Mouse (Mus musculus) lung, postnatal 0 days (tissue): ENCODE results near the gene Abcf1.

Experiments
- CTCF ChIP-seq: IDR thresholded peaks from 2 replicates; pipeline ENCODE4 v1.5.1; 2016; ENCODE audit warnings: antibody characterized with exemption, mild to moderate bottlenecking
- EP300 ChIP-seq: IDR thresholded peaks from 2 replicates; pipeline ENCODE4 v1.6.1; 2016; ENCODE audit warnings: antibody characterized with exemption, mild to moderate bottlenecking, control low read depth

- TF ChIP-seq CTCF (no peak), EP300 (no peak)
Observed at GRCm38 (mm10) chr17:36014977-36015376, 45.4 kb upstream of the Abcf1 start.
